Mouse (Mus musculus) midbrain, embryonic 15.5 days (tissue): ENCODE results near the gene Mrpl48. TPM values are rescaled to one million over a fixed set of nuclear protein-coding genes. Genes with fewer than 3 reads are reported as not detected.

Experiments used
- ATAC-seq: fragments of 200-750 bp; cut with Nextera tagmentation; replicated peaks from 2 replicates; pipeline ENCODE4 v1.8.0; 2017; ENCODE audit warnings: moderate TSS enrichment
- H3K27ac ChIP-seq: fragments of 300-500 bp; sonication (generic); 2 replicates; pipeline ENCODE4 v1.5.1; 2015; ENCODE audit warnings: mild to moderate bottlenecking, inconsistent platforms
- H3K27me3 ChIP-seq: fragments of 300-500 bp; sonication (generic); replicated peaks from 2 replicates; pipeline ENCODE4 v1.6.1; 2015; ENCODE audit warnings: inconsistent platforms
- H3K36me3 ChIP-seq: fragments of 300-500 bp; sonication (generic); replicated peaks from 2 replicates; pipeline ENCODE4 v1.6.1; 2015; ENCODE audit warnings: inconsistent platforms
- H3K4me1 ChIP-seq: fragments of 300-500 bp; sonication (generic); 2 replicates; pipeline ENCODE4 v1.6.1; 2015; ENCODE audit warnings: inconsistent platforms
- H3K4me2 ChIP-seq: fragments of 300-500 bp; sonication (generic); 2 replicates; pipeline ENCODE4 v1.6.1; 2015; ENCODE audit warnings: inconsistent platforms, mild to moderate bottlenecking, moderate library complexity
- H3K4me3 ChIP-seq: fragments of 300-500 bp; sonication (generic); 2 replicates; pipeline ENCODE4 v1.5.1; 2015; ENCODE audit warnings: mild to moderate bottlenecking, inconsistent platforms
- H3K9ac ChIP-seq: fragments of 300-500 bp; sonication (generic); 2 replicates; pipeline ENCODE4 v1.6.1; 2015; ENCODE audit warnings: mild to moderate bottlenecking, inconsistent platforms
- H3K9me3 ChIP-seq: fragments of 300-500 bp; sonication (generic); 2 replicates; pipeline ENCODE4 v1.6.1; 2016; ENCODE audit warnings: inconsistent platforms
- WGBS: fragments of 180-500 bp; shearing (Covaris S2); methylation state at CpG from one replicate; pipeline ENCODE4 v1.1.7; 2015; ENCODE audit warnings: mixed read lengths; 5-methylcytosine and 5-hydroxymethylcytosine counted together
- polyA plus RNA-seq: library from polyadenylated mRNA; unstranded; fragments of >200 nt; fragmentation: Nextera tagmentation; extraction: Ambion mirVana; gene quantifications from 2 replicates; pipeline ENCODE4 v1.2.1, GENCODE M21; 2015

Gene Mrpl48
- polyA plus RNA-seq, 1 experiment from 2014 or later = 80.2 TPM

- H3K4me1 ChIP-seq = peaks cover 10% of the 10 kb centered on the region
- H3K4me2 ChIP-seq = no peak overlapping the region
- ATAC-seq = no peak
- H3K9ac ChIP-seq = no peak overlapping the region
- no peaks in the 10 kb centered on the region for H3K36me3 ChIP-seq
- H3K4me3 ChIP-seq = no peak overlapping the region
- H3K27ac ChIP-seq = no peak overlapping the region
- H3K9me3 ChIP-seq = no peaks in the 10 kb centered on the region
- H3K27me3 ChIP-seq = no peaks in the 10 kb centered on the region
- WGBS = 70% methylated on average over 16 of the region's 16 CpGs
Observed at GRCm38 (mm10) chr7:100500276-100500977, 107.7 kb downstream of the Mrpl48 start.

- no peaks in the 10 kb centered on the region for H3K9me3 ChIP-seq
- H3K27ac ChIP-seq = no peak overlapping the region
- H3K27me3 ChIP-seq = no peaks in the 10 kb centered on the region
- no peaks in the 10 kb centered on the region for H3K36me3 ChIP-seq
- H3K4me2 ChIP-seq = no peak overlapping the region
- H3K4me3 ChIP-seq = no peak overlapping the region
- no peak for ATAC-seq
- no peak overlapping the region for H3K9ac ChIP-seq
- peaks cover 17% of the 10 kb centered on the region for H3K4me1 ChIP-seq
Observed at GRCm38 (mm10) chr7:100499465-100499864, 108.6 kb downstream of the Mrpl48 start.

- no peak overlapping the region for H3K9ac ChIP-seq
- ATAC-seq = no peak
- H3K27me3 ChIP-seq = no peaks in the 10 kb centered on the region
Observed at GRCm38 (mm10) chr7:100497982-100498381, 110.1 kb downstream of the Mrpl48 start.

GRCm38 (mm10) chr7:100497402-100497801, 110.7 kb downstream of the Mrpl48 start:
- H3K9me3 ChIP-seq = no peaks in the 10 kb centered on the region
- 88% methylated on average over 4 of the region's 4 CpGs for WGBS
- H3K4me3 ChIP-seq = no peak overlapping the region
- H3K27ac ChIP-seq = no peak overlapping the region
- ATAC-seq = no peak
- no peak overlapping the region for H3K9ac ChIP-seq
- H3K4me1 ChIP-seq = peaks cover 37% of the 10 kb centered on the region
- no peaks in the 10 kb centered on the region for H3K27me3 ChIP-seq
- H3K36me3 ChIP-seq = no peaks in the 10 kb centered on the region
- H3K4me2 ChIP-seq = no peak overlapping the region

More at GRCm38 (mm10) chr7:100497982-100498381, 110.1 kb downstream of the Mrpl48 start:
- H3K4me3 ChIP-seq = no peak overlapping the region
- 94% methylated on average over 13 of the region's 13 CpGs for WGBS
- no peak overlapping the region for H3K4me2 ChIP-seq
- H3K4me1 ChIP-seq = peaks cover 32% of the 10 kb centered on the region
- H3K27ac ChIP-seq = no peak overlapping the region
- no peaks in the 10 kb centered on the region for H3K9me3 ChIP-seq
- H3K36me3 ChIP-seq = no peaks in the 10 kb centered on the region

- 99% methylated on average over 9 of the region's 9 CpGs for WGBS
- ATAC-seq = no peak
- no peak overlapping the region for H3K9ac ChIP-seq
- H3K4me2 ChIP-seq = no peak overlapping the region
- no peaks in the 10 kb centered on the region for H3K9me3 ChIP-seq
- no peaks in the 10 kb centered on the region for H3K36me3 ChIP-seq
- H3K4me1 ChIP-seq = peaks cover 37% of the 10 kb centered on the region
- peak overlapping the region; percentile 77; the same call in 1 of the 2 replicates for H3K27ac ChIP-seq
- H3K4me3 ChIP-seq = no peak overlapping the region
- no peaks in the 10 kb centered on the region for H3K27me3 ChIP-seq
Observed at GRCm38 (mm10) chr7:100496791-100497190, 111.3 kb downstream of the Mrpl48 start.

GRCm38 (mm10) chr7:100496371-100496770, 111.7 kb downstream of the Mrpl48 start:
- H3K9ac ChIP-seq = no peak overlapping the region
- ATAC-seq = no peak
- no peaks in the 10 kb centered on the region for H3K36me3 ChIP-seq
- H3K9me3 ChIP-seq = no peaks in the 10 kb centered on the region
- peaks cover 37% of the 10 kb centered on the region for H3K4me1 ChIP-seq
- no peak overlapping the region for H3K4me2 ChIP-seq
- 85% methylated on average over 6 of the region's 6 CpGs for WGBS
- H3K27ac ChIP-seq = peak overlapping the region; percentile 77
- H3K4me3 ChIP-seq = no peak overlapping the region
- no peaks in the 10 kb centered on the region for H3K27me3 ChIP-seq

Other genes starting within 250 kb of the Mrpl48 start
- 20.3 and 22.4 TPM in 2 replicates for gene C2cd3, start 236.1 kb downstream of the Mrpl48 start, polyA plus RNA-seq
- 183 and 188 TPM in 2 replicates for gene Ppme1, start 236.0 kb downstream of the Mrpl48 start, polyA plus RNA-seq
- not detected in 2 replicates for gene Ucp3, start 135.3 kb downstream of the Mrpl48 start, polyA plus RNA-seq
- 57.2 and 61.6 TPM in 2 replicates for gene Ucp2, start 115.0 kb downstream of the Mrpl48 start, polyA plus RNA-seq
- gene Dnajb13, start 93.3 kb downstream of the Mrpl48 start, polyA plus RNA-seq = 3.7 and 4.9 TPM in 2 replicates
- gene Coa4, start 71.2 kb downstream of the Mrpl48 start, polyA plus RNA-seq = 15.5 and 17.7 TPM in 2 replicates
- 253 and 260 TPM in 2 replicates for gene Rab6a, start 891 bp downstream of the Mrpl48 start, polyA plus RNA-seq
- 10.3 and 10.4 TPM in 2 replicates for gene Plekhb1, start 54.1 kb upstream of the Mrpl48 start, polyA plus RNA-seq
- gene Fam168a, start 98.3 kb upstream of the Mrpl48 start, polyA plus RNA-seq = 112 and 126 TPM in 2 replicates